In the genomic region with DNA sequence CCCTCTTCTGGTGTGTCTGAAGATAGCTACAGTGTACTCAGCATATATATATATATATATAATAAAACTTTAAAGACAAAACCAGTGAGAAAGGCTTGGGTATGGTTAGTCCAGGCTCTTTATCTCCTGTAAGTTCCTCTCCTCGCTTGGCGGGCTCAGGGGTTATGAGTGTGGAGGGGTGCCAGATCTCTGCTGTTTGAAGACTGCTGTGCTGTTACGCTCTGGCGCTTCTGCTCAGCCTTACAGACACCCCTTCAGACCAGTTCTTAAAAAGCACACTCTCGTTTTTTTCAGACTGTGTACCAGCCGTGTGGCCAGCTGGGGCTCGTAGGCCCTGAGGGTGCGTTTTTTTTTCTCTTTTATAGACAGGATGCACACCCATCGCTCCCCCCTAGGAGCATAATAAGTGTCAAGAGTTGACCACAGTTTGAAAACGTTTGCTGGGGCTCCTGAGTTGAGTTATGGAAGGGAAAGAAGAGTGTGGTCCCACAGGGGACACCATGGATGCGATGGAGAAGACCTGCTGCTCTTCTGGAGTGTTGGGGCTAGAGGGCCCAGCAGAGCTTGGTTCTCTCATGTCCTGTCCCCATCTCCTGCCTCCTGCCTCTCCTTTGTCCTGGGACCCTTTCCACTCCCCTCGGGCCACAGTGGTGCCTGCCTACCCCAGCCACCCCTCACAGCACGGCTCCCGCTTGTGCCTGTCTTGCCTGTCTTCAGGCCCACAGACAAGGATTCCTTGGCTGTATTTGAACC, we compare ENCODE assay signal across 21 mouse cellular contexts. TPM values are rescaled to one million over a fixed set of nuclear protein-coding genes. Genes with fewer than 3 reads are reported as not detected.
DNase-seq lines count a peak whose midpoint lies in the region; ATAC-seq and TF ChIP-seq lines count a peak whose summit lies in the region.
"Had no signal": no experiment of that assay in that cellular context is flagged by ENCODE, and none has a peak within 500 bp of the region (broad histone marks: within the 10 kb centered on the region; RNA-seq: fewer than 3 reads in every experiment).

No protein-coding gene starts in this region.

- no peak overlapping the region for H3K9ac ChIP-seq in hindbrain, postnatal 0 days (replicated peaks; ENCODE audit: low read length)
- no peak overlapping the region for H3K9ac ChIP-seq in hindbrain, embryonic 11.5 days (ENCODE audit: low read depth, low read length)
- H3K9ac ChIP-seq in liver, embryonic 15.5 days: no peak overlapping the region
- H3K9ac ChIP-seq: embryonic facial prominence, embryonic 12.5 days; neural tube, embryonic 12.5 days had no signal

- no peak for TF ChIP-seq POLR2A in thymus, adult 2 months (IDR thresholded peaks at IDR 0.05; ENCODE audit: control insufficient read depth, extremely low read depth, insufficient read depth, low read length, poor library complexity)

- H3K27ac ChIP-seq in hindbrain, postnatal 0 days: no peak overlapping the region
- no peak overlapping the region for H3K27ac ChIP-seq in hindbrain, embryonic 11.5 days (ENCODE audit: low read depth, low read length)
- H3K27ac ChIP-seq in thymus, adult 2 months (ENCODE audit: control insufficient read depth, insufficient read depth, low read length): no peak overlapping the region
- H3K27ac ChIP-seq in liver, embryonic 15.5 days (replicated peaks): peak overlapping the region; percentile 84
- H3K27ac ChIP-seq: embryonic facial prominence, embryonic 12.5 days; neural tube, embryonic 12.5 days had no signal

- no peaks in the 10 kb centered on the region for H3K27me3 ChIP-seq in hindbrain, postnatal 0 days (ENCODE audit: insufficient read depth, low read length)
- no peaks in the 10 kb centered on the region; the same call in 1 of the 2 replicates for H3K27me3 ChIP-seq in hindbrain, embryonic 11.5 days (ENCODE audit: control insufficient read depth, insufficient read depth, low read length)
- H3K27me3 ChIP-seq in thymus, adult 2 months (ENCODE audit: control insufficient read depth, insufficient read depth, low read length): no peaks in the 10 kb centered on the region
- no peaks in the 10 kb centered on the region for H3K27me3 ChIP-seq in liver, embryonic 15.5 days
- H3K27me3 ChIP-seq: embryonic facial prominence, embryonic 12.5 days; neural tube, embryonic 12.5 days had no signal

- ATAC-seq in hindbrain, postnatal 0 days: no peak
- ATAC-seq in hindbrain, embryonic 11.5 days (ENCODE audit: low FRiP score): no peak
- ATAC-seq in liver, embryonic 15.5 days (ENCODE audit: insufficient read depth): no peak
- ATAC-seq: midbrain, embryonic 16.5 days had no signal

- TF ChIP-seq CTCF in hindbrain, postnatal 0 days (IDR thresholded peaks at IDR 0.05; ENCODE audit: low read depth): no peak
- no peak for TF ChIP-seq CTCF in thymus, adult 2 months (IDR thresholded peaks at IDR 0.05; ENCODE audit: borderline replicate concordance, control insufficient read depth, extremely low read depth, insufficient read depth, low read length, poor library complexity)

- H3K4me3 ChIP-seq in hindbrain, postnatal 0 days (ENCODE audit: low read length): no peak overlapping the region
- no peak overlapping the region for H3K4me3 ChIP-seq in hindbrain, embryonic 11.5 days (ENCODE audit: low read depth, low read length)
- H3K4me3 ChIP-seq in thymus, adult 2 months (ENCODE audit: control insufficient read depth, insufficient read depth, low read length): no peak overlapping the region
- no peak overlapping the region for H3K4me3 ChIP-seq in liver, embryonic 15.5 days (replicated peaks)
- H3K4me3 ChIP-seq: embryonic facial prominence, embryonic 12.5 days; neural tube, embryonic 12.5 days had no signal

- H3K4me2 ChIP-seq in hindbrain, postnatal 0 days (ENCODE audit: low read depth, low read length): no peak overlapping the region
- no peak overlapping the region for H3K4me2 ChIP-seq in hindbrain, embryonic 11.5 days (replicated peaks; ENCODE audit: low read depth, low read length)
- no peak overlapping the region for H3K4me2 ChIP-seq in liver, embryonic 15.5 days
- H3K4me2 ChIP-seq: embryonic facial prominence, embryonic 12.5 days; neural tube, embryonic 12.5 days had no signal

- no peaks in the 10 kb centered on the region for H3K4me1 ChIP-seq in hindbrain, postnatal 0 days (ENCODE audit: insufficient read depth, low read length)
- no peaks in the 10 kb centered on the region for H3K4me1 ChIP-seq in hindbrain, embryonic 11.5 days (replicated peaks; ENCODE audit: control insufficient read depth, insufficient read depth, low read length)
- peaks cover 8% of the 10 kb centered on the region; the same call in 1 of the 2 replicates for H3K4me1 ChIP-seq in thymus, adult 2 months (replicated peaks; ENCODE audit: control insufficient read depth, insufficient read depth, low read length)
- peaks cover 93% of the 10 kb centered on the region for H3K4me1 ChIP-seq in liver, embryonic 15.5 days (replicated peaks)
- H3K4me1 ChIP-seq: neural tube, embryonic 12.5 days had no signal

- H3K9me3 ChIP-seq in hindbrain, postnatal 0 days (ENCODE audit: low read length): no peaks in the 10 kb centered on the region
- no peaks in the 10 kb centered on the region for H3K9me3 ChIP-seq in hindbrain, embryonic 11.5 days (ENCODE audit: control insufficient read depth, low read length)
- no peaks in the 10 kb centered on the region for H3K9me3 ChIP-seq in liver, embryonic 15.5 days (replicated peaks)
- H3K9me3 ChIP-seq: embryonic facial prominence, embryonic 12.5 days; neural tube, embryonic 12.5 days had no signal

- WGBS in hindbrain, postnatal 0 days: 51% methylated on average over 14 of the region's 14 CpGs
- 77% methylated on average over 14 of the region's 14 CpGs for WGBS in hindbrain, embryonic 11.5 days
- WGBS in thymus, adult 2 months: 38% methylated on average over 14 of the region's 14 CpGs
- 46% methylated on average over 14 of the region's 14 CpGs for WGBS in liver, embryonic 15.5 days (ENCODE audit: insufficient replicate concordance)

- peak; percentile 25 for DNase-seq in hindbrain, postnatal 0 days (ENCODE audit: low spot score)
- no peak for DNase-seq in hindbrain, embryonic 11.5 days (ENCODE audit: low spot score)
- DNase-seq in thymus, postnatal 0 days (ENCODE audit: low spot score): peak; percentile 18
- no peak for DNase-seq in thymus, adult 2 months
- no peak for DNase-seq in retina, postnatal 1 day
- DNase-seq in layer of hippocampus, adult 9-10 months (ENCODE audit: low spot score): no peak
- DNase-seq: adrenal gland, postnatal 36 days; cerebellum, postnatal 14 days; gastrocnemius, postnatal 25 days; kidney, postnatal 10 days; lung, adult 2 months; lung, postnatal 4 days; thymus, postnatal 4 days had no signal

- H3K36me3 ChIP-seq in hindbrain, postnatal 0 days (ENCODE audit: insufficient read depth, low read length): no peaks in the 10 kb centered on the region
- H3K36me3 ChIP-seq in hindbrain, embryonic 11.5 days (ENCODE audit: control insufficient read depth, insufficient read depth, low read length): no peaks in the 10 kb centered on the region
- H3K36me3 ChIP-seq in thymus, adult 2 months (ENCODE audit: control insufficient read depth, insufficient read depth, low read length): no peaks in the 10 kb centered on the region
- peaks cover 32% of the 10 kb centered on the region for H3K36me3 ChIP-seq in liver, embryonic 15.5 days (replicated peaks)
- H3K36me3 ChIP-seq: embryonic facial prominence, embryonic 12.5 days; neural tube, embryonic 12.5 days had no signal

RNA-seq across cellular contexts. Expression of gene Gfi1b, which starts 15.8 kb away (rescaled TPM):
- total RNA-seq in hindbrain, postnatal 0 days (2014; rRNA removed): not detected in 2 replicates
- not detected in 2 replicates for polyA plus RNA-seq in hindbrain, postnatal 0 days (2015; fragmentation: Nextera tagmentation; extraction: Ambion mirVana)
- 2.6 and 3.1 TPM in 2 replicates for polyA plus RNA-seq in hindbrain, embryonic 11.5 days (2014; fragmentation: Nextera tagmentation; extraction: Ambion mirVana)
- 1.1 and 1.8 TPM in 2 replicates for polyA plus RNA-seq in thymus, postnatal 0 days (2015; fragmentation: Nextera tagmentation; extraction: Ambion mirVana)
- 1.8 and 2.0 TPM in 2 replicates for polyA plus RNA-seq in thymus, adult 2 months (2012; rRNA removed)
- 88.2 and 91.9 TPM in 2 replicates for polyA plus RNA-seq in liver, embryonic 15.5 days (2015; fragmentation: Nextera tagmentation; extraction: Ambion mirVana)
- total RNA-seq: adrenal gland, postnatal 36 days; gastrocnemius, postnatal 25 days; heart, postnatal 25 days; layer of hippocampus, postnatal 10 days; left cerebral cortex, postnatal 14 days had no signal
- polyA plus RNA-seq: C2C12; midbrain, embryonic 16.5 days had no signal

RNA-seq across cellular contexts. Expression of gene Gtf3c5, which starts 22.4 kb away (rescaled TPM):
- total RNA-seq in hindbrain, postnatal 0 days (2014; rRNA removed): 23.1 and 28.4 TPM in 2 replicates
- polyA plus RNA-seq in hindbrain, postnatal 0 days (2015; fragmentation: Nextera tagmentation; extraction: Ambion mirVana): 27.4 and 29.5 TPM in 2 replicates
- polyA plus RNA-seq in hindbrain, embryonic 11.5 days (2014; fragmentation: Nextera tagmentation; extraction: Ambion mirVana): 38.1 and 38.2 TPM in 2 replicates
- polyA plus RNA-seq in thymus, postnatal 0 days (2015; fragmentation: Nextera tagmentation; extraction: Ambion mirVana): 18.8 and 20.7 TPM in 2 replicates
- 33.7 and 34.5 TPM in 2 replicates for polyA plus RNA-seq in thymus, adult 2 months (2012; rRNA removed)
- 12.6 and 14.3 TPM in 2 replicates for polyA plus RNA-seq in liver, embryonic 15.5 days (2015; fragmentation: Nextera tagmentation; extraction: Ambion mirVana)

RNA-seq across cellular contexts. Expression of gene Tsc1, which starts 35.1 kb away (rescaled TPM):
- 33.9 and 42.3 TPM in 2 replicates for total RNA-seq in hindbrain, postnatal 0 days (2014; rRNA removed)
- 20.0 and 22.7 TPM in 2 replicates for polyA plus RNA-seq in hindbrain, postnatal 0 days (2015; fragmentation: Nextera tagmentation; extraction: Ambion mirVana)
- 22.4 and 25.1 TPM in 2 replicates for polyA plus RNA-seq in hindbrain, embryonic 11.5 days (2014; fragmentation: Nextera tagmentation; extraction: Ambion mirVana)
- 8.0 and 10.8 TPM in 2 replicates for polyA plus RNA-seq in thymus, postnatal 0 days (2015; fragmentation: Nextera tagmentation; extraction: Ambion mirVana)
- 24.7 and 25.3 TPM in 2 replicates for polyA plus RNA-seq in thymus, adult 2 months (2012; rRNA removed)
- 8.9 and 10.0 TPM in 2 replicates for polyA plus RNA-seq in liver, embryonic 15.5 days (2015; fragmentation: Nextera tagmentation; extraction: Ambion mirVana)

RNA-seq across cellular contexts. Expression of gene Cel, which starts 42.8 kb away (rescaled TPM):
- not detected in 2 replicates for total RNA-seq in hindbrain, postnatal 0 days (2014; rRNA removed)
- not detected in 2 replicates for polyA plus RNA-seq in hindbrain, postnatal 0 days (2015; fragmentation: Nextera tagmentation; extraction: Ambion mirVana)
- not detected in 2 replicates for polyA plus RNA-seq in hindbrain, embryonic 11.5 days (2014; fragmentation: Nextera tagmentation; extraction: Ambion mirVana)
- 0.44 and 0.50 TPM in 2 replicates for polyA plus RNA-seq in thymus, postnatal 0 days (2015; fragmentation: Nextera tagmentation; extraction: Ambion mirVana)
- 0.42 and 0.49 TPM in 2 replicates for polyA plus RNA-seq in thymus, adult 2 months (2012; rRNA removed)
- polyA plus RNA-seq in liver, embryonic 15.5 days (2015; fragmentation: Nextera tagmentation; extraction: Ambion mirVana): 0.45 and 5.1 TPM in 2 replicates
- total RNA-seq: adrenal gland, postnatal 36 days; gastrocnemius, postnatal 25 days; heart, postnatal 25 days; layer of hippocampus, postnatal 10 days; left cerebral cortex, postnatal 14 days had no signal
- polyA plus RNA-seq: C2C12; embryonic facial prominence, embryonic 12.5 days; midbrain, embryonic 16.5 days; neural tube, embryonic 12.5 days had no signal

Comparison
In these comparisons a context has a peak if more than half of its experiments do, and no peak if none do; other contexts are left out.
1. DNase-seq: peak in hindbrain, postnatal 0 days (single experiment) and thymus, postnatal 0 days (single experiment); none in hindbrain, embryonic 11.5 days (single experiment), thymus, adult 2 months (single experiment), retina, postnatal 1 day (single experiment) and layer of hippocampus, adult 9-10 months (single experiment).
2. RNA of gene Gfi1b, which starts 15.8 kb away (polyA plus RNA-seq): 88.2 to 91.9 TPM in liver, embryonic 15.5 days; 2.6 to 3.1 TPM in hindbrain, embryonic 11.5 days, 1.8 to 2.0 TPM in thymus, adult 2 months, 1.1 to 1.8 TPM in thymus, postnatal 0 days and not detected in hindbrain, postnatal 0 days; every median in the first group is over 10 times any median in the second.